Mouse (Mus musculus) myocyte (in vitro differentiated cells): Measurements from ENCODE around the gene H1fnt.

Source experiments
- MYOD1 ChIP-seq, 3 experiments: IDR thresholded peaks; one replicate each; pipeline ENCODE4 v1.6.1; 2011; ENCODE audit warnings: control low read depth in 2 of 3, low read depth in 2 of 3, mild to moderate bottlenecking in 2 of 3, moderate library complexity in 1 of 3; ENCODE audit not compliant: insufficient read length in 2 of 3, control insufficient read depth in 1 of 3
- POLR2A ChIP-seq: IDR thresholded peaks from one replicate; pipeline ENCODE4 v1.6.1; 2011; ENCODE audit warnings: low read depth, mild to moderate bottlenecking, control low read depth, moderate library complexity; ENCODE audit not compliant: insufficient read length
- REST ChIP-seq: IDR thresholded peaks from one replicate; pipeline ENCODE4 v1.6.1; 2011; ENCODE audit warnings: mild to moderate bottlenecking, control low read depth, moderate library complexity; ENCODE audit not compliant: insufficient read depth, insufficient read length
- TCF12 ChIP-seq: IDR thresholded peaks from one replicate; pipeline ENCODE4 v1.6.1; 2011; ENCODE audit warnings: mild to moderate bottlenecking, control low read depth; ENCODE audit not compliant: poor library complexity, insufficient read depth, severe bottlenecking
- USF1 ChIP-seq: IDR thresholded peaks from one replicate; pipeline ENCODE4 v1.6.1; 2011; ENCODE audit warnings: low read depth, mild to moderate bottlenecking, control low read depth, moderate library complexity

GRCm38 (mm10) chr15:98214130-98214529 is 43.0 kb downstream of the H1fnt start:
- TF ChIP-seq TCF12: no peak
- no peak for TF ChIP-seq POLR2A
- no peak for TF ChIP-seq USF1
- no peak for TF ChIP-seq REST
- TF ChIP-seq MYOD1 (IDR thresholded peaks at IDR 0.05; ENCODE audit: control insufficient read depth in 1 of 3, insufficient read length in 2 of 3, low read depth in 2 of 3): no peak
